Mouse (Mus musculus) C2C12 (cell line): Measurements from ENCODE around the gene Lrch1. TPM values are rescaled to one million over a fixed set of nuclear protein-coding genes. Genes with fewer than 3 reads are reported as not detected.

Source experiments
- H3K27me3 ChIP-seq: one replicate; pipeline ENCODE4 v1.6.1; 2011; ENCODE audit not compliant: control insufficient read depth, insufficient read depth, insufficient read length
- H3K36me3 ChIP-seq: one replicate; pipeline ENCODE4 v1.6.1; 2011; ENCODE audit not compliant: control insufficient read depth, insufficient read depth
- H3K4me3 ChIP-seq: one replicate; pipeline ENCODE4 v1.5.1; 2011; ENCODE audit warnings: mild to moderate bottlenecking, control low read depth; ENCODE audit not compliant: poor library complexity, insufficient read depth, severe bottlenecking
- H3K79me2 ChIP-seq: one replicate; pipeline ENCODE4 v1.6.1; 2011; ENCODE audit not compliant: control insufficient read depth, insufficient read depth
- H3K79me3 ChIP-seq: one replicate; pipeline ENCODE4 v1.6.1; 2011; ENCODE audit warnings: low read depth, control low read depth
- H3ac ChIP-seq: one replicate; pipeline ENCODE3; 2011; ENCODE audit warnings: low read depth; ENCODE audit not compliant: control insufficient read depth, insufficient read length
- CEBPB ChIP-seq: IDR thresholded peaks from one replicate; pipeline ENCODE4 v1.6.1; 2011; ENCODE audit warnings: low read depth, mild to moderate bottlenecking, control low read depth, moderate library complexity
- CTCF ChIP-seq: IDR thresholded peaks from one replicate; pipeline ENCODE4 v1.5.1; 2011; ENCODE audit not compliant: control insufficient read depth, insufficient read depth, insufficient read length
- FOSL1 ChIP-seq: IDR thresholded peaks from one replicate; pipeline ENCODE4 v1.8.0; 2011; ENCODE audit warnings: mild to moderate bottlenecking, low read length; ENCODE audit not compliant: poor library complexity, insufficient read depth, severe bottlenecking
- MAX ChIP-seq: IDR thresholded peaks from one replicate; pipeline ENCODE4 v1.6.1; 2011; ENCODE audit warnings: mild to moderate bottlenecking, control low read depth
- MYOD1 ChIP-seq: IDR thresholded peaks from one replicate; pipeline ENCODE4 v1.6.1; 2011; ENCODE audit warnings: low read depth; ENCODE audit not compliant: control insufficient read depth, insufficient read length
- MYOG ChIP-seq: IDR thresholded peaks from one replicate; pipeline ENCODE4 v1.6.1; 2011; ENCODE audit not compliant: control insufficient read depth, insufficient read length; ENCODE audit errors: extremely low read depth
- USF1 ChIP-seq: IDR thresholded peaks from one replicate; pipeline ENCODE4 v1.6.1; 2011; ENCODE audit warnings: low read depth, mild to moderate bottlenecking, control low read depth, moderate library complexity
- polyA plus RNA-seq: library from polyadenylated mRNA; unstranded; fragments of >200 nt; fragmentation: generic; extraction: Trizol; gene quantifications from one replicate; pipeline ENCODE4 v1.2.1, GENCODE M21; 2012; ENCODE audit warnings: missing spikeins

Lrch1 gene
- polyA plus RNA-seq, 1 experiment, result 5.0 TPM

DNA sequence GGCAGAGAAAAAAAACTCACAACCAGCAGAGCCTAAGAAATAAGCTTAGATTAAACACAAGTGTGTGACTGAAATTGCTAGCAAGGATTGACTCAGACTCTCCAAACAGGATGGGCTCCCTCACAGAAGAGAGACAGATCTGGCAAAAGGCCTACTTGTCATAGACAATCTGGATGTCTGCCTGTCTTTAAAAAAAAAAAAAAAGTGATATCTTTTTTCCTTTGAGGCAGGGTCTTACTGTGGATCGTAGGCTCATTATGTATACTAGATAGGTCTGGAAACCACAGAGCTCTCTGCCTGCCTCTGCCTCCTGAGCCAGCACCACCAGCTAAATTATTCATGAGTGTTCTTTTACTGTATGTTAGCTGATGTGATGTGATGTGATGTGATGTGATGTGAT lies 179.8 kb downstream of the Lrch1 start:
- Histone ChIP-seq H3K79me2 (no peaks in the 10 kb centered on the region), H3K27me3 (no peaks in the 10 kb centered on the region), H3K4me3 (no peak overlapping the region), H3K79me3 (no peaks in the 10 kb centered on the region), H3ac (no peak overlapping the region), H3K36me3 (no peaks in the 10 kb centered on the region)
- TF ChIP-seq FOSL1 (no peak), MYOG (no peak), CTCF (no peak), USF1 (no peak), MAX (no peak), MYOD1 (no peak), CEBPB (no peak)

DNA sequence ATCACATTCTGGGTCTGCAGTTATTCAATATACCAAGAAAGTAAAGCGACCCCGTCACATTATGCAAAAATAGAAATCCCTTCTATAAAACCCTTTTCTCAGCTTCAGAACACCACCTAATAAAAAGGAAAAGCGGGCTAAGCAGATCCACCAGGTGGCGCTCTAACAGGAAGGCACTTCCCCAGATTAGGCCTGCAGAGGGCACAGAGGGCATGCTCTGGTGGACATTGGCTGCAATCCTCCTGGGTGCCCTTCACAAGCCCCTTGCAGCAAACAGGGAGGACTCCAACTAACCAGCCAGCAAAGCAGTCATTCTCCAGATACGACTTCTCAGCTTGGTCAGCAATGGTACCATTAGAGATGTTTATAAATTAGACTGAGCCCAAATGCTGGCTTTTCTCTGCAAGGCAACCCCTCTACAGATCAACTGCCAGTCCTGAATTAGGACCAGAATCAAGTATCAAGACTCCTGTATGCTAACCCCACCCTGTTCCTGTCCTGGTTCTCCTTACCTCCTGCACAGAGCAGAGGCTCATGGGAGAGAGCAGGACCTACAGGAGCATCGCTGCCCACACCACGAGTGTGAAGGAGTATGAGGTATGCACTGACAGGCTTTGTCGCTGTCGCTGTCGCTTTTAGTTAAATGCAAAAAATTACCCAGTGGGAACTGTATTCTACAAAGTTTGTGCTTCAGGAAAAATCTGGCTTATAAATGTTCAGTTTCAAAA lies 183.3 kb downstream of the Lrch1 start:
- TF ChIP-seq USF1 (no peak), CTCF (peak; percentile 89)
- no peaks in the 10 kb centered on the region for H3K79me2 ChIP-seq
- no peak overlapping the region for H3ac ChIP-seq
- no peaks in the 10 kb centered on the region for H3K27me3 ChIP-seq
- no peaks in the 10 kb centered on the region for H3K79me3 ChIP-seq
- H3K4me3 ChIP-seq, result no peak overlapping the region
- no peaks in the 10 kb centered on the region for H3K36me3 ChIP-seq

DNA sequence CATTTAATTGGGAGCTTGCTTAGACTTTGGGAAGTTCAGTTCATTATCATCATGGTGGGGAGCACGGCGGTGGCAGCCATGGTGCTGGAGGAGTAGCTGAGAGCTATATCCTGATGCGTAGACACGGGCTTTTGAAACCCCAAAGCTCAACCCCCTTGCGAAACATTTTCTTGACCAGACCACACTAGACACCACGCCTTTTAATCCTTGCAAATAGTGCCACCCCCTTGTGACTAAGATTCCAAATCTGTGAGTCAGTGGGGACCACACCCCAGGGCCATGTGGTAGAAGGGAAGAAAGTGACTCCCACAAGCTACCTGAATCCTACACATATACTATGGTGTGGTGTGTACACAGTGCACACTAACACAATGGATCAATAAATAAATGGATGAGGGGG lies 210.8 kb downstream of the Lrch1 start:
- H3ac ChIP-seq, result no peak overlapping the region
- H3K79me2 ChIP-seq, result peaks cover 80% of the 10 kb centered on the region
- H3K4me3 ChIP-seq, result no peak overlapping the region
- peaks cover 78% of the 10 kb centered on the region for H3K36me3 ChIP-seq
- peaks cover 52% of the 10 kb centered on the region for H3K79me3 ChIP-seq
- H3K27me3 ChIP-seq, result no peaks in the 10 kb centered on the region
- no peak for TF ChIP-seq FOSL1
- TF ChIP-seq CTCF, result no peak
- no peak for TF ChIP-seq MYOD1
- no peak for TF ChIP-seq MAX
- peak; percentile 45 for TF ChIP-seq USF1
- TF ChIP-seq CEBPB, result peak; percentile 90

DNA sequence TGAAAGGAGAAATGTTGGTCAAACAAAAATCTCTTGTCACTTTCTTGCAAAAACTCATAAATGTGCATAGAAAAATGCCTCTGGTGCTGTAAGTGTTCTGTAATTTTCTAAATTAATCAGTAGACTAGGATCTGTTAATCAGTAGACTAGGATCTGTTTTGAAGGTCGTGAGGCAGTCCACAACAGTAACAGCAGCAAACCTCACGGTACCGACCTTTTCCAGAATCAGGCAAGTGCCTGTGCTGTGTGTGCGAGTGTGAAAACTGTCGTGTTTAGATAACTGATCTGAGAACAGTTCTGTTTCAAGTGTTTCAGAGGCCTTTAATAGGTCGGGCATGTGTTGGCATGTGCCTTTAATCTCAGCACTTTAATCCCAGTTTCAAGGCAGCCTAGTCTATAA lies 212.2 kb downstream of the Lrch1 start:
- peaks cover 50% of the 10 kb centered on the region for H3K79me3 ChIP-seq
- H3K36me3 ChIP-seq, result peaks cover 66% of the 10 kb centered on the region
- H3K27me3 ChIP-seq, result no peaks in the 10 kb centered on the region
- TF ChIP-seq CEBPB, result no peak
- H3K4me3 ChIP-seq, result no peak overlapping the region
- no peak overlapping the region for H3ac ChIP-seq
- peaks cover 75% of the 10 kb centered on the region for H3K79me2 ChIP-seq

DNA sequence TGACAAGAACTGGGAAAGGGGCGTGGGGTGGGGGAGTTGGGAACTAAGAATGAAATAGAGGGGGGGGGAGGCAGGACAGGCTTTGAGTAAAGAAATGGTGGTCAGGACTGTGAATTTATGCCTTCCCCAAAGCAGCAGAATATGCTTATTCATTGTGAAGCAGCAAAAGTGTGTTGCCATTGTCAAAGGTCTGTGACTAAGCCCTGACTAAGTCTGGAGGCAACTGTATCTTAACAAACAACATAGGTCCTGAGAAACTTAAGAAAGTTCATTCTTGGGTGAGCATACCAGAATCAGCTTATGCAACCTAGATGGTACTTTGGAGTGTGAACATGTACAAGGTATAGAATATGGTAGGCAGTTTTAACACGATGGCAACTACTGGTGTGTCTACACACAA lies 214.3 kb downstream of the Lrch1 start:
- Histone ChIP-seq H3K79me2 (peaks cover 63% of the 10 kb centered on the region), H3K79me3 (peaks cover 44% of the 10 kb centered on the region), H3K36me3 (peaks cover 45% of the 10 kb centered on the region), H3ac (no peak overlapping the region), H3K4me3 (peak overlapping the region; percentile 88), H3K27me3 (no peaks in the 10 kb centered on the region)
- peak; percentile 52 for TF ChIP-seq FOSL1
- TF ChIP-seq USF1, result no peak

DNA sequence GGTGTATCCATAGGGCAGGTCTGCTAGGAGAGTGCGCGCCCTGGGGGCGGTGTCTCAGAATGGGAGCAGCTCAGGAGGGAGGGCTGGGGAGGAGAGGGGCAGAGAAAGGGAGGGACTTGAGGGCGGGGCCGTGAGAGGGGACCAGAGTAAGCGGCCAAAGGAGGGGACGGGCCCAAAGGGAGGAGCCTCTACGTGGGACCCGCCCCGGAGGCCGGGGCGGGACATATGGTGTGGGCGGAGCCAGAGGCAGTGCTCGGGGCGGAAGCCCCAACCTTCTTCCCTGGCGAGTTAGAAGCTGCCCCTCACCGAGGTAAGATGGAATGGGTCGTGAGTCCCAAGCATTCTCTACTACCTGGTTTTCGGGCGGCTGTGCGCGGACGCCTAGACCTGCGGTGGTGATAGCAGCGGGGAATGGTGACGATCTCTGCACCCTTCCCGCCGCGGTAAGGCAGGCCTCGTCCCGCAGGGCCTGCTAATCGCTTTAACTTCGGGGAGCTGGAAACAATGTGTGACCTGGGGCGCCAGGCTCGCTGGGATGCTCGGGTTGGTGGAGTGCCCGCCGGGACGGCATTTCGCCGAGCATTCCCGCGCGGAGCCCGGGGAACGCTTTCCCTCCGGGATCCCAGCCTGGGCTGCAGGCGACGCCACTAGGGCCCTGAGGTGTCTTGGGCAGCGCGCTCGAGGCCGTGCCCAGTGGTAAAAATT lies 215.4 kb downstream of the Lrch1 start, which contains the start of gene Esd:
Gene Esd (plus strand): TSS at position 219 of the 705 bp plus-strand sequence.
- peaks cover 33% of the 10 kb centered on the region for H3K36me3 ChIP-seq
- peaks cover 39% of the 10 kb centered on the region for H3K79me3 ChIP-seq
- peak within 1 kb of the TSS; percentile 88 for H3K4me3 ChIP-seq
- H3K27me3 ChIP-seq, result no peaks in the 10 kb centered on the region
- peak within 1 kb of the TSS; percentile 61 for H3ac ChIP-seq
- TF ChIP-seq USF1, result no peak
- no peak for TF ChIP-seq CTCF
- no peak for TF ChIP-seq MAX
- no peak for TF ChIP-seq MYOD1
- TF ChIP-seq FOSL1, result no peak
- TF ChIP-seq CEBPB, result no peak
- TF ChIP-seq MYOG, result no peak
- peaks cover 51% of the 10 kb centered on the region for H3K79me2 ChIP-seq
